Mouse (Mus musculus): ENCODE measurements around the gene Nupr1l.
"Not testable (repeated sequence)": the region's sequence is repeated elsewhere in the genome, so short reads cannot be mapped to it uniquely, and the experiment has no call there.

The Nupr1l gene

GRCm38 (mm10) chr5:129915491-129915890, 7.2 kb downstream of the Nupr1l start:
- not testable (repeated sequence) for DNase-seq (ENCODE audit: extremely low spot score)

GRCm38 (mm10) chr5:129918065-129918651, 9.8 kb downstream of the Nupr1l start:
- no peak for DNase-seq (ENCODE audit: extremely low spot score)

DNA sequence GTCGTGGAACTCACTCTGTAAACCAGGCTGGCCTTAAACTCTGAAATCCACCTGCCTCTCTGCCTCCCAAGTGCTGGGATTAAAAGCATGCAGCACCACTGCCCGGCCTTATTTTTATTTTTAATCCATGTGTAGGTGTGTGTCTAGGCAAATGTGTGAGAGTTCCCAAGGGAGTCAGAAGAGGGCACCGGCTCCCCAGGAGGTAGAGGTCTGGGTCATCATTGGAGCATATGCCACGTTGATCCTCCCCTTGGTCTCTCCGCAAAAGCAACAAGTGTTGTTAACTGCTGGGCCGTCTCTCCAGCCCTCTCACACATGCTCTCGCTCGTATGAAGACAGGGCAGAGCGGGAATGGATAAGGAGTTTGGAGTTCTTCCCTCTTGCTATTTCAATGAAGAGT, 10.4 kb downstream of the Nupr1l start:
- no peak for DNase-seq (ENCODE audit: extremely low spot score)

DNA sequence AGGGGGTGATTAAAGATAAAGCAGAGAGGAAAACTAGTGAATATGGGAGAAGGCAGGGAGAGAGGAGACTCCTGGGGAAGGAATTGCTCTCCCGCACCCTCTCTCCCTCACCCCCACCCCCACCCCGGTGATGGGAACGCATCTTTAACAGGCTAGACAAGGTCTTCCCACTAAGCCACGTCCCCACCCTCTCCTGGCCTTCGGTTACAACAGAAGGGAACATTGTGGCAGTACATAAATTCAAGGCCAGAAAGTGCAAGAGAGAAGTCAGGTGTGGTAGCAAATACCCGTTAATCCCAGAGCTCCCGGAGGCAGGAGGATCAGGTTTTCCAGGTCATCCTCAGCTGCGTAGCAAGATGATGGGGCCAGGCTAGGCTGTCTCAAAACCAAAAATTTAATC, 11.0 kb downstream of the Nupr1l start:
- DNase-seq (ENCODE audit: extremely low spot score), result no peak

DNA sequence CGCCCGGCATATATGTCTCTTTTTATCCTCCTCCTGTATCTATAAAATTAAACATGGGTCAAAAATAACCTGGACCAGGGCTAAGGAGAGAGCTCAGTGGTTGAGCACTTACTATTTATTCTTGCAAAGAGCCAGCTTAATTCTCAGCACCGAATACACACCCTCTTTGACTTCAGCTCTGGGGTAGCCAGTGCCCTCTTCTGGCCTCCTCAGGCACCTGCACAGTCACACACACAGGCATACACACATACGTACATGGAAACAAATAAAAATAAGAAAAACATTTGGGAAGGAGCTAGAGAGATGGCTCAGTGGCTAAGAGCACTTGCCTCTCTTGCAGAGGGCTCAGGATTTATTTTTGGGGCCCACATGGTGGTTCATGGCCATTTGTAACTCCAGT, 13.6 kb downstream of the Nupr1l start:
- DNase-seq (ENCODE audit: extremely low spot score), result no peak

GRCm38 (mm10) chr5:129924820-129925452, 16.6 kb downstream of the Nupr1l start:
- no peak for DNase-seq (ENCODE audit: extremely low spot score)

DNA sequence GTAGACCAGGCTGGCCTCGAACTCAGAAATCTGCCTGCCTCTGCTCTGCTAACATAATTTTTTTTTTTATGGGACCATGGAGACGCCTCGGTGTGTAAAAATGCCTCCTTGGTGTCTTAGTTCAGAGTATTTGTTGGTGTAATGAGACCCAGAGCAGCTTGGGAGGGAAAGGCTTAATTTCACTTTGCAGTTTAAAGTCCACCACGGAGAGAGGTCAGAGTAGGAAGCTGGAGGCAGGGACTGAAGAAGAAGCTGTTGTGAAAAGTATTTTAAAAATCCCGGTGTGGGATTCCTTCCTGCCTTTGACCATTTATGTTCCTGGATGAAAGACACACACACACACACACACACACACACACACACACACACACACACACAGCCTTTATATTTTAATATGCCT, 17.6 kb downstream of the Nupr1l start:
- DNase-seq (ENCODE audit: extremely low spot score), result no peak

- no peak for DNase-seq (ENCODE audit: extremely low spot score)
Measured at GRCm38 (mm10) chr5:129929924-129930855, 21.9 kb downstream of the Nupr1l start.

GRCm38 (mm10) chr5:129936941-129937340, 28.6 kb downstream of the Nupr1l start:
- DNase-seq (ENCODE audit: extremely low spot score), result no peak

GRCm38 (mm10) chr5:129940281-129940680, 31.9 kb downstream of the Nupr1l start:
- no peak for DNase-seq (ENCODE audit: extremely low spot score)

- DNase-seq (ENCODE audit: extremely low spot score), result no peak
Measured at GRCm38 (mm10) chr5:129940736-129941494, 32.6 kb downstream of the Nupr1l start.

DNA sequence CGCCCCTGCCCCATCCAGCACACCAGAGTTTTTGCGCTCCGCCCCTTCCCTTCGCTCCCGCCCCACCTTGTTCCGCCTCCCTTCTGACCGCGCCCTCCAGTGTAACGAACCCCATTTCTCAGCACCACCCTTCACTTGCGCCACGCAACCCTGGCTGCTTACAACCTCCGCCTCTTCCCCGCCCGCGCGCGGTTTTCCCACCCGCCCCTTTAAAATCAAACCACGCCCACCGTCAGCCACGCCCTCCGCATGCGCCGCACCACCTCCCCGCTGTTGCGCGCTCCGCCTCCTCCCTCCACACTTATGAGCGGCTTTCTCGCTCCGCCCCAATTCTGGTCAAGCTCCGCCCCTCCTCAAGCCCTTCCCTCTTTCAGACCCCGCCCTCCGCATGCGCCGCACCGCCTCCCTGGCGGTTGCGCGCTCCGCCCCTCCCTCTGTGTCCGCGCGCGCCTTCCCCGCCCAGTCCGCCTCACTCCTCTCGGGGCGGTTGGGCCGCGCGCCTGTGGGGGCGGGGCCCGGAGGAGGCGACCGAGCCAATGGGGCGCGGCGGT, 33.2 kb downstream of the Nupr1l start, which contains the start of gene Vkorc1l1:
Gene Vkorc1l1, plus strand, starts transcription at position 476 of the 551 bp plus-strand sequence.
- DNase-seq (ENCODE audit: extremely low spot score), result peak; percentile 100

DNA sequence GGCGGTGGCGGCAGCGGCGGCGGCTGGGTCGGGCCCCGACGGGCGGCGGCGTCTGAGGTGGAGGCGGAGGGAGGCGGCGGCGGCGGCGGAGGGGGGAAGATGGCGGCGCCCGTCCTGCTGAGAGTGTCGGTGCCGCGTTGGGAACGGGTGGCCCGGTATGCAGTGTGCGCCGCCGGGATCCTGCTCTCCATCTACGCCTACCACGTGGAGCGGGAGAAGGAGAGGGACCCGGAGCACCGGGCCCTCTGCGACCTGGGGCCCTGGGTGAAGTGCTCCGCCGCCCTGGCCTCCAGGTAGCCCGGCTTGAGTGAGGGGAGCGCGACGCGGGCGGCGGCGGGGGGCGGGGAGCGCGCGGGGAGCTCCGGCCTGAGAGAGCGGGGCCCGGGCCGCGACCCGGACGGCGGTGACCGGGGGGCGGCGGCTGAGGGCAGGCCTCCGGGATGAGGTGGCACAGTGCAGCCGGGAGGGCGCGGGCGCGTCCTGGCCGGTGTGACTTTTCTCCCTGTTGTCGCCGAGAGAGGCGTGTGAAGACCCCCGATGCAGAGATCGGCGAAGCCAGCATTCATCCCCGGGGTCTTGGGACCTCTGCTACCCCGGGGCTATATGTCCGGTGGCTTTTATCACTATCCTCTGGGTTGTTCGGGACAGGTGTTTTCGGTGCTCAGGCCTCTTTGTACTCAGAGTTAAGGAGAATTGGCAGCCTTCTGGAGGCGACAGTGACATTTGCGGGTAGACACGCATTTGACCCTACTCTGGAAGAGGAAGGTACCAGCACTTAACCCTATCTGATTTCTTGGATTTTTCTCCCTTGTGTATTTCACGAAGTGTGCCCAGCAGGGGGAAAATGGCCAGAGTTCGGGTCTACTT, 34.0 kb downstream of the Nupr1l start:
- DNase-seq (ENCODE audit: extremely low spot score), result peak; percentile 60

DNA sequence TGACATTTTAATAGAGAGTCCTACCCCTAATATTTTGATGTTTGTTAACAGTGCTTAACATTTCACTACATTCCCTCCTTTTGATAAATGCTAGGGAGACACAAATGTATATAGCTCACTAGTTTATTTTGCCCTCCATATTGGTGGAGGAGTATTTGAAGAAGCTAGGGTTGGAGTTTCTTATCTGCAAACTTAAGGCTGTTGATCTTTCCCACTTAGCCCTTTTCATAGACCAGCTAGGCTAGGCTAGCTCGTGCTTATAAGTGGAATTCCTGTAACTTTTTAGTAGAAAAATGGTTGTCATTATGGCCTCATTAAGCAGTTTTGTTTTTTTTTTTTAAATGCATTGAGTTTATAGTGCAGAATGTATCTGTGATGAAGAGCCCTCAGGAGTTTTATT, 35.1 kb downstream of the Nupr1l start:
- DNase-seq (ENCODE audit: extremely low spot score), result no peak

GRCm38 (mm10) chr5:129947528-129948033, 39.2 kb downstream of the Nupr1l start:
- DNase-seq (ENCODE audit: extremely low spot score), result no peak

DNA sequence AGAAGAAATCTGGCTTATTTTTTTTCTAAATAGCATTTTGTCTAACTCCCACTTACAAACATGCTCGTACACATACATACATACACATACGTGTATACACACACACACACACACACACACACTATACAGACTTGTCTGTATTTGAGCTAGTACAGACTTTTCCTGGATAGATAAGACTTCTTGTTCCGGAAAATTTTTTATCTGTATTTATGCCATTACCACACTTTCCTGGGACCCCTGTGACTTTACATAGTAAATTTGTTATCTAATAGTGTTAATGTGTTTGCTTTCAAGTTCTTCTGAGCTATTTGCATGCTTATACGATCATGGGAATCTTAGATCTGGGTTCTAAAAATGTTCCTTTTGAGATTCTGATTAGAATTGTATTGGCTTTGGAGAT, 43.8 kb downstream of the Nupr1l start:
- no peak for DNase-seq (ENCODE audit: extremely low spot score)

DNA sequence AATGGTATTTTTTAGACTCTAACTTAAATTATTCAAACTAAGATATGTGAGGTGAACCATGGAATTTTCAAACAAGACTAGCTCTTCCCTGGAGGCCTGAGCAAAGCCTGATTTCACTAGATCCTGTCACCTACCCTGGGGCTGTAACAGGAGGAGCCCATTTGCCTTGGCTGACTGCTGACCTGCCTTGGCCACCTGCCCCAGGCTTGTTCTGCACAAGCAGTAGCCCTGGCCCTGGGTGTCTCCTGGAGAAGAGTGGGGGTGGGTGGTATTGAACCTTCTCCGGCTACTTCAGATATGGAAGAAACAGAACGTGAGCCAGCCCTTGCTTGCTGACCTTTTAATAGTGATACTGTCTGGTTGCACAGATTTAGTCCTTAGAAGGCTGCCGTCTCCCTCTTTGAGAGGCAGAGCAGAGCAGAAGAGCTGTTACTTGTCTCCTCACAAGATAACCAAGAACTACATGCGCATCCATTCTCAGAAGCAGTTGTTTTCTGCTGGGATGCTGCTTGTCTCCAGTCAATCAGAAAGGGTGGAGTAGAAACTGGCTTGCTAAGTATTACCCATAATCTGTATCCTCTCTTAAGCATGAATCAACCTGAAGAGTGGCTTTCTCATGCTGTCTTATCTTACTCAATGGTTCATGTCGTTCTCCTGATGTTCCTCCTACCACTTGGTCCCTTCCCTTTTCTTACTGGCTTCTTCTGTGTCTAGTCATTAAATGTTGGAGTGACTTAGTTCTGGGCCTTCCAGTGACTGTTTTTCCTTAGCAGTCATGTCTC, 46.3 kb downstream of the Nupr1l start:
- DNase-seq (ENCODE audit: extremely low spot score), result no peak

DNA sequence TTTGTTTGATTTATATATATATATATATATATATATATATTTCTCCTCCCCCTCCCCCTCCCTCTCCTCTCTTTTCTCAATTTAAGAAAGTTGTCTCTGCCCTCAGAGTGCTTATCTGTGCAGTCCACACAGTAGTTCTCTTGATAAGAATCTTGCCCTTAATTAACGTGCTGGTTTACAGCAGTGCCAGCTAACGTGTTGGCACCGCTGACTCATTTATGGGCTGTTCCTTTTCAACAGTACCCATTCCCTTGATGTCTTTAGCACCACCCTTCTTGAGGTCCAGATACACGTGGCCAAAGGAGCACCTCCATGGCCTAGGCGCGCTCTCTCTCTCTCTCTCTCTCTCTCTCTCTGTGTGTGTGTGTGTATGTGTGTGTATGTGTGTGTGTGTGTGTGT, 47.5 kb downstream of the Nupr1l start:
- no peak for DNase-seq (ENCODE audit: extremely low spot score)

GRCm38 (mm10) chr5:129963224-129963623, 54.9 kb downstream of the Nupr1l start:
- DNase-seq (ENCODE audit: extremely low spot score), result no peak

Measured in embryo, embryonic 9.5 days (tissue).